Mouse (Mus musculus) MEL (cell line): ENCODE measurements around the gene Ppt2.

ENCODE experiments used
- CTCF ChIP-seq, 3 experiments: IDR thresholded peaks in 2 of 3; conservative IDR thresholded peaks in 1 of 3; 2 replicates each; pipeline ENCODE4 v1.5.1; 2011 to 2012; ENCODE audit warnings: low read length in 3 of 3, low read depth in 2 of 3, mild to moderate bottlenecking in 2 of 3, improper control_type of control experiment in 1 of 3, inconsistent platforms in 1 of 3, mixed read lengths in 1 of 3, moderate library complexity in 1 of 3; ENCODE audit not compliant: control insufficient read depth in 1 of 3, insufficient read depth in 1 of 3, poor library complexity in 1 of 3, severe bottlenecking in 1 of 3
- E2F4 ChIP-seq: IDR thresholded peaks from 2 replicates; pipeline ENCODE4 v1.6.1; 2011; ENCODE audit warnings: low read depth, low read length, improper control_type of control experiment, borderline replicate concordance
- EP300 ChIP-seq, 2 experiments: IDR thresholded peaks; 2 replicates each; pipeline ENCODE4 v1.6.1; 2011; ENCODE audit warnings: improper control_type of control experiment in 2 of 2, low read length in 2 of 2, low read depth in 1 of 2, mild to moderate bottlenecking in 1 of 2
- GATA1 ChIP-seq: IDR thresholded peaks from 2 replicates; pipeline ENCODE4 v1.6.1; 2011; ENCODE audit warnings: low read depth, low read length, improper control_type of control experiment
- HCFC1 ChIP-seq: IDR thresholded peaks from 2 replicates; pipeline ENCODE4 v1.6.1; 2012; ENCODE audit warnings: low read depth, mild to moderate bottlenecking, inconsistent platforms, low read length, improper control_type of control experiment, moderate library complexity
- MEF2A ChIP-seq: IDR thresholded peaks from 2 replicates; pipeline ENCODE4 v1.6.1; 2014; ENCODE audit warnings: low read depth, mild to moderate bottlenecking, inconsistent platforms, low read length, improper control_type of control experiment; ENCODE audit not compliant: poor library complexity, insufficient replicate concordance, severe bottlenecking; ENCODE audit errors: extremely low read depth
- POLR2A ChIP-seq, 2 experiments: IDR thresholded peaks; 2 replicates each; pipeline ENCODE4 v1.6.1; 2011 to 2012; ENCODE audit warnings: low read length in 2 of 2, mild to moderate bottlenecking in 2 of 2, control low read depth in 1 of 2, improper control_type of control experiment in 1 of 2, low read depth in 1 of 2, moderate library complexity in 1 of 2; ENCODE audit not compliant: control insufficient read depth in 1 of 2, insufficient read depth in 1 of 2, poor library complexity in 1 of 2
- POLR2AphosphoS5 ChIP-seq: IDR thresholded peaks from 2 replicates; pipeline ENCODE4 v1.6.1; 2012; ENCODE audit warnings: low read depth, borderline replicate concordance, mild to moderate bottlenecking, inconsistent platforms, low read length, moderate library complexity, mixed read lengths
- TAL1 ChIP-seq: IDR thresholded peaks from 2 replicates; pipeline ENCODE4 v1.6.1; 2012; ENCODE audit warnings: mild to moderate bottlenecking, inconsistent platforms, low read length, moderate library complexity, mixed read lengths
- USF1 ChIP-seq: IDR thresholded peaks from 2 replicates; pipeline ENCODE4 v1.6.1; 2014; ENCODE audit warnings: low read depth, mild to moderate bottlenecking, inconsistent platforms, low read length, improper control_type of control experiment, moderate library complexity
- USF2 ChIP-seq, 2 experiments: IDR thresholded peaks; 2 replicates each; pipeline ENCODE4 v1.6.1; 2011 to 2012; ENCODE audit warnings: improper control_type of control experiment in 2 of 2, low read length in 2 of 2, borderline replicate concordance in 1 of 2, inconsistent platforms in 1 of 2, low read depth in 1 of 2, mild to moderate bottlenecking in 1 of 2; ENCODE audit not compliant: insufficient read depth in 1 of 2
- ZNF384 ChIP-seq: IDR thresholded peaks from 2 replicates; pipeline ENCODE4 v1.6.1; 2012; ENCODE audit warnings: low read depth, mild to moderate bottlenecking, inconsistent platforms, low read length, improper control_type of control experiment

DNA sequence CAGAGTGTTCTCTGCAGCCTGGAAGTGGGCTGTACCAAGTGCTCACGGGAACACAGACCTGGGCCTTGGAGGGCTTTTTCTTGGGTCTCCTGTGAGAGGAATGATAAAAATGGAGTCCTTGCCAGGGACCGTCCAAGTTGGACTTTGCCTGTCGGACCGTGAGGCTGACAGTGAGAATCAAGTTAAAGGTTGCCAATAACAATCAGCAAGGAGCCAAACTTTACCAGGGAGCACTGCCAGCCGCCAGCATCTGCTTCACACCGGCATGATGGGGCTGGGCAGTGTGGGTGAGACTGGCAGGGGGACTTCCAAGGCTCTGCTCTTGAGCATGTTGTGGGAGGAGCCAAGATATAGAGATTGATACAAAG lies 47.8 kb upstream of the Ppt2 start:
- TF ChIP-seq E2F4 (no peak), ZNF384 (no peak), CTCF (IDR thresholded peaks at IDR 0.05 in 2 of 3, conservative IDR thresholded peaks at IDR 0.05 in 1 of 3; ENCODE audit: control insufficient read depth in 1 of 3, insufficient read depth in 1 of 3, low read depth in 2 of 3, low read length in 3 of 3, poor library complexity in 1 of 3, severe bottlenecking in 1 of 3) (no peak), USF1 (no peak), HCFC1 (no peak), POLR2AphosphoS5 (no peak), MEF2A (no peak), TAL1 (no peak), EP300 (IDR thresholded peaks at IDR 0.05; ENCODE audit: low read depth in 1 of 2, low read length in 2 of 2) (no peak), USF2 (IDR thresholded peaks at IDR 0.05; ENCODE audit: borderline replicate concordance in 1 of 2, insufficient read depth in 1 of 2, low read depth in 1 of 2, low read length in 2 of 2) (no peak), GATA1 (no peak), POLR2A (IDR thresholded peaks at IDR 0.05; ENCODE audit: control insufficient read depth in 1 of 2, insufficient read depth in 1 of 2, low read depth in 1 of 2, low read length in 2 of 2, poor library complexity in 1 of 2) (no peak)
